Mouse (Mus musculus) brown adipose tissue, adult 24 weeks (tissue): ENCODE results near the gene Wbp1l. TPM values are rescaled to one million over a fixed set of nuclear protein-coding genes. Genes with fewer than 3 reads are reported as not detected.
"Not testable (repeated sequence)": the region's sequence is repeated elsewhere in the genome, so short reads cannot be mapped to it uniquely, and the experiment has no call there.

Experiments
- H3K27ac ChIP-seq: fragments of 200-500 bp; replicated peaks from 2 replicates; pipeline ENCODE4 v1.5.1; 2012; ENCODE audit warnings: low read depth, mild to moderate bottlenecking, low read length
- H3K4me1 ChIP-seq: fragments of 200-500 bp; 2 replicates; pipeline ENCODE4 v1.6.1; 2012; ENCODE audit warnings: low read length, mixed read lengths; ENCODE audit not compliant: control insufficient read depth, insufficient read depth, insufficient read length
- H3K4me3 ChIP-seq: fragments of 200-500 bp; 2 replicates; pipeline ENCODE4 v1.5.1; 2012; ENCODE audit warnings: low read depth, mild to moderate bottlenecking, low read length, moderate library complexity; ENCODE audit not compliant: insufficient read depth
- polyA plus RNA-seq: library from polyadenylated mRNA; stranded (reverse); fragments of >200 nt; gene quantifications from 2 replicates; pipeline ENCODE4 v1.2.4, GENCODE M21; 2012; ENCODE audit not compliant: missing spikeins, insufficient read depth, insufficient read length

Gene Wbp1l
- 18.9 and 24.4 TPM in 2 replicates for polyA plus RNA-seq

DNA sequence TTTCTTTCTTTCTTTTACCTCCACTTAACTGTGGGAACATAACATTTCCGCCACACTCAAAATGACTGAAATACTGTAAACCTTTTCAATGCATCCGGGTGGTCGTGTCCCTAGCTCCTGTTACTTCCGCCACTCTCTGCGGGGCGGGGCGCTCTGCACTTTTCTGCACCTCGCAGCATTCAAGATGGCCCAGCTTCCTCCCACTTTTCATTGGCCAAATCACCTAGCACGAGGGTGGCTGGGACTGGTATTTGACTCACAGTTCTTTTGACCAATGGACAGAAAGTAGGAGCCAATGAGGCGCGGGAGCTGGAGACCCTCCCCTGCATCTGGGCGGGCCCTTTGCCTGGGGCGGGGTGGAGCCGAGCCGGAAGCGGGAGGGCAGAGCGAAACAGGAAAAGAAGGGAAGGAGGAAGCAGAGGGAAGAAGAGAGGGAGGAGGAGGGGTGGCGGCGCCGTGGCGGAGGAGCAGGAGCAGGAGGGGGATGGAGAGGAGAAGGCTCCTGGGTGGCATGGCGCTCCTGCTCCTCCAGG is at the start of gene Wbp1l:
Gene Wbp1l, plus strand, starts transcription at position 365 of the 533 bp plus-strand sequence.
- Histone ChIP-seq H3K4me3 (peak within 1 kb of the TSS; percentile 76), H3K27ac (peak within 1 kb of the TSS; percentile 19), H3K4me1 (peaks cover 14% of the 10 kb centered on the region)

DNA sequence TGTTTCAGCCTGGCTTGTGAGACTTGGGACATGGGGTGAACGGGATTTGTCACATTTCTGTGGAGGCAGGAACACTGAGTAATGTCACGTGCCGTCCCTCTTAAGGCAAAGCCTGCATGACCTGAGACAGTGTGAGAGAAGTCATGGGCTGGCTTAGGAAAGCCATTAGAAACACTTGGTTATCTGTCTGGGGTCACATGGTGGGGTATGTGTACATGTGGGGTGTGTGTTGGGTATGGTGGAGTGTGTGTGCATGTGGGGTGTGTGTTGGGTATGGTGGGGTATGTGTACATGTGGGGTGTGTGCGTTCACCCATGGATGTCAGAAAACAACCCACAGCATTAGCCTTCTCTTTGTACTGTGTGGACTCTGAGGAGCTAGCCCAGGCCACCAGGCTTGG is 48.5 kb upstream of the Wbp1l start:
- no peak overlapping the region for H3K27ac ChIP-seq
- H3K4me1 ChIP-seq, result no peaks in the 10 kb centered on the region
- H3K4me3 ChIP-seq, result no peak overlapping the region

DNA sequence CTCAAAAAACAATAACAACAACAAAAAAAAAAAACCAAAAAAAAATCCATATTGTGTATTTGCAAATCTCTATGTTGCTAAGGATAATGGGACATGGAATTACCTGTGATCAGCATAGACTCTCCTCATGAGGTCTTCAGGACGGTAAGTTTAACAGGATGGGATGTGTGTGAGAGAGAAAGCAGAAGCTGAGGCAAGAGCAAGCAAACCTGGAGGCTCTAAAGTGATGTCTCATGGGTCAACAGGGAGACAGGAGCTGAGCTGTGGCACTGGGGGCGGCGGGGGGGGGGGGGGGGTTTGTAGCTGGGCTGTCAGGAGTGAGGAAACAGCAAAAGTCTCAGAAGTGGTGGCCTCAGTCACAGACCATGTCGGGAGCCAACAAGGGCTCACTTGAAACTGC is 46.4 kb upstream of the Wbp1l start:
- Histone ChIP-seq H3K4me3 (no peak overlapping the region), H3K4me1 (no peaks in the 10 kb centered on the region), H3K27ac (no peak overlapping the region)

DNA sequence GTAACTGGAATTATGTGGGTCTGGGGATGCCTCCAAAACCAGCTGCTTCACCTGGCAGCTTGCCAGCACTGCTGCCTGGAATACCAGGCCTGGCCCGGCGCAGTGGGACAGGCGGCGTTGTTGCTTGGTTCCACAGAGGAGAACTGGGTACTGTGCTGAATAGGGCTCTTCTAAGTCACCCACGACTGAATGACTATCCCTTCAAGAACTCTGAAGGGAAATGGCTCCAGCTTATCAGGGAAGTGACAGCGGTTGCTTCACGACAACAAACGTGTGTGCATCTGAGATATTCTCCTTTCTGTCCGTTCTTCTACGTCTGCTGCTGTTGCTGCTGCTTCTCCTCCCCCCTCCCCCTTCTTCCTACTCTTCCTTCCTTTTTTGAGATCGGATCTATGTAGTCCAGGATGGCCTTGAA is 45.3 kb upstream of the Wbp1l start:
- H3K4me1 ChIP-seq, result no peaks in the 10 kb centered on the region
- H3K4me3 ChIP-seq, result no peak overlapping the region
- no peak overlapping the region for H3K27ac ChIP-seq

DNA sequence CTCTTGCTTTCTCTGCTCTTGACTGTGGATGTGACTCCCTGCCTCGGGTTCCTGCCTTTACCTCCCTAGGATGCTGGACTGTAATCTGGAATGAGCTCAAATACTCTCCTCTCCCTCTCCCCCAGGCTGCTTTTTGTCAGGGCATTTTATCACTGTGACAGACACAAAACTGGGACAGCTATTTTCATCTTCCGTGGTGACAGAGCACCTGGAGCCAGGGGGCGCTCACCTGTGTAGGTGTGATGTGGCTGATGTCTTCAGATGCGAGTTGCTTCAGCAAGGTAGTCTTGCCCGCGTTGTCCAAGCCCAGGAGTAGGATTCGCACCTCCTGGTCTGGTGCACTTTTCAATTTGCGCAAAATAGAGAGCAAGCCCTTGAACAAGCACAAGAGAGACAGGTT is 40.9 kb upstream of the Wbp1l start:
- no peak overlapping the region for H3K27ac ChIP-seq
- no peak overlapping the region for H3K4me3 ChIP-seq
- H3K4me1 ChIP-seq, result no peaks in the 10 kb centered on the region; the same call in 1 of the 2 replicates

DNA sequence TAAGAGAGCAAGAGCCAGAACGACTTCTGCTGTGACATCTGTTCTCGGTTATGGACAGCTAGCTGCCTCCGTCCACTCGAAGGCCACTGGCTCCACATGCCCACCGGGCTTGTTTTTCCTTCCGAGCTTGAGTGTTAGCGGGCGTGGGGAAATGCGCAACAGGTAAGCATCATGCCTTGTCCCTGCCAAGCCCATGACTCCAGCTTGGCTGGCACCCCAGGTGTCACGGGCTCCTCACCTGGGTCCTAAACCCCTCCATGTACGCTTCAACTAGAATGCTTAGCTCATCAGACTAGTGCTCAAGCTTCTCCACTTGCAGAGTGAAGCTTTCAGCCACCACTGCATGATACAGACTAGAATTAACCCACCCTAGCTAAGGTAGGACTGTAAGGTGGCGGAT is 40.3 kb upstream of the Wbp1l start:
- H3K27ac ChIP-seq, result no peak overlapping the region
- H3K4me1 ChIP-seq, result no peaks in the 10 kb centered on the region; the same call in 1 of the 2 replicates
- no peak overlapping the region for H3K4me3 ChIP-seq

DNA sequence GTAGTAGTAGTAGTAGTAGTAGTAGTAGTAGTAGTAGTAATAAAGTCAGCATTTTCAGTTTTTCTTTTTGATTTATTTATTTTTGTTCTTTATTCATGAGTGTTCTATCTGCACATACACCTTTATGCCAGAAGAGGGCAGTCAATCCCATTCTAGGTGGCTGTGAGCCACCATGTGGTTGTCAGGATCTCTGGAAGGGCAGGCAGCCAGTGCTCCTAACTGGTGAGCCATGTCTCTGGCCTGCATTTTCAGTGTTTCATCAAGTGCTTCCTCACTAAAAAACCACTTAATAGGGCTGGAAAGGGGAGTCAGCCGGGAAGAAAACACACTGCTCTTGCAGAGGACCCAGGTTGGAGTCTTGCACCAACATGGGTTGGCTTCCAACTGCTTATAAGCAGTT is 36.8 kb upstream of the Wbp1l start:
- H3K27ac ChIP-seq, result no peak overlapping the region
- no peaks in the 10 kb centered on the region; the same call in 1 of the 2 replicates for H3K4me1 ChIP-seq
- H3K4me3 ChIP-seq, result no peak overlapping the region

DNA sequence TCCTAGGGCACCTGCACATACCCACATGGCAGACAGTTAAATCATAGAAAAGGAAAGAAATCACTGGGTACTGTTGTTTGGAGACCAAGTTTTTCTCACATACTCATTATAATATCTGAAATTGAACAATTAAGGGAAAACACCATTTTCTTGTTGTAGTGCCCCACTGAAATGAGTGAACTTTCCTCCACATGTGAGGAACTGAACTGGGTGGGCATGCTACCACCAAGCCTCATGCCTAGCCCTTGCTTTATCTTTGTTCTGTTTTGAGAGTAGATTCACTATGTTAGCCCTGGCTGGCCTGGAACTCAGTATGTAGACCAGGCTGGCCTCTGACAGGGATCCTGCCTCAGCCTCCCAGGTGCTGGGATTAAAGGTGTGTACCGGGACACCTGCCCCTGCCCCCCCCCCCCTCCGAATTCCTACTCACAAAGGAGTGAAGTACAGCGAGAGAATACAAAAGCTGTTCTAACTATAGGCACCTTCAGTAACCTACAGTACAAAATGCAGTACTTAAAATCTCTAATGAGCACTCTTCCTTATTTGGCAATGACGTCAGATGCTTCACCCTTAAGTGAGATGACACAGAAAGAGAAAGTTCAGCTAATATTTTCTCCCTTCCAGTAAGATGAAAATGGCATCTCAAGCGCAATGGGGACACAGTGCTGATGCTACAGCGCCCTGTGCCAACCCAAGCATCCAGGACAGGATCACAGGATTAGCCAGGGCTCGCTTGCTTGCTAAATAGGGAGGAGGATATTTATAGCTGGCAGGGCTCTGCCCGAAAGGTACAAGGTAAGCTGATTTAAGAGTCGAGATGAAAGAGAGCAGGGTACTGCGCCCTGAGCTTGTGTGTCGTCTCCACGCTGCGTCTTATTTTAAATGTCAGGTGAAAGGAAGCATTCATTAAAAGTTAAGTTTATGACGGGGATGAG is 36.0 kb upstream of the Wbp1l start:
- Histone ChIP-seq H3K4me3 (no peak overlapping the region), H3K27ac (no peak overlapping the region), H3K4me1 (no peaks in the 10 kb centered on the region; the same call in 1 of the 2 replicates)

DNA sequence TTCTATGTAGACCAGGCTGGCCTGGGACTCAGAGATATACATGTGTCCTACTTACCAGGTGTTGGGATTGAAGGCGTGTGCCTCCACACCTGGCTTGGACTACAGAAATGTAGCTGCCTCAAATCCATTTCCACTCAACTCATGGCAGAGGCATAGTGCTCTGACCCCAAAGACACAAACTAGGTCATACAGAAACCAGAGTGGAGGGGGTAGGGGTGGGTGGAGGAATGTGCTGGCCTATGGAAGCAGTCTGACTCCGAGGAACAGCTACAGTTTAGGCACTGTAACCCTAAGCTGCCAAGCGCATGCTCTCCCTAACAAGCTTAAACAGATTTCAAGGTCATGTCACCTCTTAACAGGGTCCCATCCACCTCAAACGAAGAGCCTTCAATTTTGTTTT is 35.3 kb upstream of the Wbp1l start:
- Histone ChIP-seq H3K4me3 (no peak overlapping the region), H3K27ac (no peak overlapping the region), H3K4me1 (no peaks in the 10 kb centered on the region; the same call in 1 of the 2 replicates)

DNA sequence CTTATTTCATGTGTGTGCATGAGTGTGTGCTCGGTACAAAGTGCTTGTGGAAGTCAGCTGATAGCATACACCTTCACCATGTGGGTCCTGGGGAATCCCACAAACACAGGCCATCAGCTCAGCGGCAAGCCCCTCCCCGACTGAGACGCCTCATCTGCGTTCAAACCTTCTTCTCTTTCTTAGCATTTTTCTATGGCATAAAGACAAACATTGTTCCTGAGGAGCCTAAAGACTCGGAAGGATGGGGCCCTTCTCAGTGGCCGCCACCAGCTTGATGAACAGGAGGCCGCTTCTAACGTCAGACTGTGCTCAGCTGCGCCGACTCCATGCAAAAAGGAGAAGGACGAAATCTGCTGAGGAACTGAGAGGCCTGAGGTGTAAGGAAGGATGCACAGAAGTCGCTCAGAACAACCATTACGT is 34.8 kb upstream of the Wbp1l start:
- Histone ChIP-seq H3K4me3 (no peak overlapping the region), H3K27ac (no peak overlapping the region), H3K4me1 (no peaks in the 10 kb centered on the region; the same call in 1 of the 2 replicates)

DNA sequence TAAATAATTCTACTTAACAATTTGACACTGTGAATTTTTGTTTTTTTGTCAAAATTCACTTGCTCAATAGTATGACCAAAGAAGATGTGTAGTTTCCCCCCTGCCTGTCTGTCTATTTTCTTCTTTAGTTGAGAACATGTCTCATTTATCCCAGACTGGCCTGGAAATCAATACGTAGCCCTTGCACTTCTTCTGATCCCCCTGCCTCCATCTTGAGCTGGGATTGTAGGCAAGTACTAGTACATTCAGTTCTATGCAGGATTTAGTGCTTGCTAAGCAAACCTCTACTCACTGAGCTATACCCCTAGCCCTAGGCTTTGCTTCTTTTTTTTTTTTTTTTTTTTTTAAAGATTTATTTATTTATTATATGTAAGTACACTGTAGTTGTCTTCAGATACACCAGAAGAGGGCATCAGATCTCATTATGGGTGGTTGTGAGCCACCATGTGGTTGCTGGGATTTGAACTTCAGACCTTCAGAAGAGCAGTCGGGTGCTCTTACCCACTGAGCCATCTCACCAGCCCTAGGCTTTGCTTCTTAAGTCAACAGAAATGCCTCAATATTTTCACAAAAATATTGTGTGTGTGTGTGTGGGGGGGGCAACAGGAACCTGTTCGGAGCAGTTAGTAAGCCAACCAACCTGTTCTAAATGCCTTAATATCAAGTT is 27.5 kb upstream of the Wbp1l start:
- not testable (repeated sequence) for H3K4me3 ChIP-seq, H3K4me1 ChIP-seq, H3K27ac ChIP-seq

DNA sequence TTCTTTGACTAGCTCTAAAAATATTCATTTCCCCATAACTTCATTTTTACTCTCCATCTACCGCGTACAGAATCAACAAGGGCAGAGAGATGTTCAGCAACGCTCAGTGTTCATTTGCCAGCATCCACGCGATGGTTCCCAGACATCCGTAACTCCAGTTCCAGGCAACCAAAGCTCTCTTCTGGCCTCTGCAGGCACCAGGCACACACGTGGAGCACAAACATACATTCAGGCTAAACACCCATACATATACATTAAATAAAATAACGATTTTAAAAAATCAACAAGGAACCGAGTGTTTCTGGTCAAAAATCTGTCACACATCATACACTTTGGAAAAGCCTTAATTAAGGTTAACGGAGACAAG is 27.0 kb upstream of the Wbp1l start:
- Histone ChIP-seq H3K27ac (no peak overlapping the region), H3K4me1 (no peaks in the 10 kb centered on the region; the same call in 1 of the 2 replicates), H3K4me3 (peak overlapping the region; percentile 33)

DNA sequence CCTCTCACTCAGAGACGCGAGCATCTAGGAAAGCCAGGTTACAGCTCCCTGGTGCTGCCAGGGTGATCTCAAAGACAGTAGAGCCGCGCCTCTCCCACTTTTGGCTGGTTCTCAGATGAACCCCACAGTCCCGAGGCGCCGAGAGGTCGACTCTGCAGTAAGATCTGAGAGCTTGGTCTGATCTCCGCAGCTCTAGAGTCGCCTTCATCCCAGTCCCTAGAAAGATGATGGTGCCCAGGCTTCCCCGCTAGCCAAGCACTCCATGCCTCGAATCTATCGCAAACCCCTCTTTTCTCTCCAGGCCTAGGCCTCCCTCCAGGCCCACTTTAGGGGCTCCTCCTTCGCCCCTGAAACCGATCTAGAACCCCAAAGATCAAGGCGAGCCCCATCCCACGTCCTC is 26.3 kb upstream of the Wbp1l start:
- Histone ChIP-seq H3K4me3 (peak overlapping the region; percentile 76), H3K27ac (no peak overlapping the region), H3K4me1 (no peaks in the 10 kb centered on the region; the same call in 1 of the 2 replicates)

DNA sequence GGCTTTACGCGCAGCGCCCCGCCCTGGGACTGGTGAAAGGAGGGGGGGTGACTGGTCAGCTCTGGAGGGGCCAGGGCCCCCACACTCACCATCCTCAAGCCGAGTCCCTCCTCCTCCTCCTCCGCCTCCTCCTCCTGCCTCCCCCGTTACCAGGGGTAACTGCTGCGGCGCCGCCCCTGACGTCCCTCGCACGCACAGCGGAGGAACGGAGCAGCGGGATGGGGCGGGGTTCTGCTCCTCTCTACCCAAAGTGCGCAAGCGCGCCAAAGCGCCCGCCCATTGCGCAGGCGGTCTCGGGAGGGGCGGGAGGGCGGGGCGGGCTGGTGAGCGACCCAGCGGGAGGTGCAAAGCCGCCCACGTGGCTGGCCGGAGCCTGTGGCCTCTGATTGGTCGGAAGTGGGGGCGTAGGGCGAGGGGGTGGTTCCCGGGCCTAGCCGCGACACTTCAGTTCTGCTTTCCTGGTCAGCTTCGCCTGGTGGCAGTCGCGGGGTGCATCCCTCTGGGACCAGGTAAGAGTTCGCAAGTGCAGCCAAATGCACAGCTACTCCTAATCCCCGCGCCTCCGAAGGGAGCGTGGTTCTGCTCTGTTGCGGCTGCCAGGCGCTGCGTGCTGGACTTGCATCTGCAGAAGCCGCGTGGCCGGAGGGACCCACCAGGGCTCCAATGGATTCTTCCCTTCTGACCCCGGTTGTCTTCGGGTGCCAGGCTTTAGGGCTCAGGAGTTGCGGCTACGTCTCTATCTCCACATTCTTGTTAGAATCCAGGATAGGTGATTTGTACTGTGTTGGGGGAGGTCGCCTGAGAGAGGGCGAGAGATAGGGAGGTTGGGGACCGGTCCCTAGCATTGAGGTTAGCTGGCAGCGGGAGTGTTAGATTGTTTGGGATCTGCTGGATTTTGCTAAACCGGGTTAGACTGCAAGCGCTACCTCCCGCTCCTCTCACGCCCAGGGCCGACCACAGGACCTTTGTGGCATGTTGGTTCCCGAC is 25.6 kb upstream of the Wbp1l start, which contains the start of the genes Arl3 and Sfxn2:
Gene Arl3, minus strand, starts transcription at position 248 of the 987 bp plus-strand sequence.
Gene Sfxn2, plus strand, starts transcription at position 415 of the 987 bp plus-strand sequence.
- Histone ChIP-seq H3K4me3 (peak within 1 kb of the TSS; percentile 76), H3K4me1 (no peaks in the 10 kb centered on the region; the same call in 1 of the 2 replicates), H3K27ac (no peak within 1 kb of the TSS)
